Mouse (Mus musculus): Measurements from ENCODE around the gene Tmco2. TPM values are rescaled to one million over a fixed set of nuclear protein-coding genes. Genes with fewer than 3 reads are reported as not detected.

Gene Tmco2
- polyA plus RNA-seq (2014; fragmentation: Illumina TruSeq; extraction: RNeasy Lipid Tissue Mini Kit (QIAGEN cat#74804); ENCODE audit: low read depth, low replicate concordance) = not detected

DNA sequence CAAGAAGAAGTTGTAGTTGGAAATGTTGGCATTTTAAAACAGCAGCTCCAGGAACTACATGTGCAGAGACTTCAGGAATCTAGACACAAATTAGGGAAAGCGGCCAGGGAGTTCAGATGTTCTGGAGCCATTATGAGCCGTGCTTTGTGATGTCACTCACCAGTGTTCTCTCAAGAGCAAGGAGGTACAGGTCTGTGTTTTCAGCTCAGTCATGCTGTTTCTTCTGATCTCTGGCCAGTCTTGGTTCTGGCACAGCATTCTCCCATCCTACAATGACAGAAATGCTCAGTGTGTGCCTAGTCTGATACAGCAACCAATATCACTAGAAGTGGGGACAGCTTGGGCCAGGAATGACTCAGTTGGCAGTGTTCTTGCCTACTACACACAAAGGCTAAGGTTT lies at the start of gene Tmco2:
Gene Tmco2, minus strand, starts transcription at position 101 of the 400 bp plus-strand sequence.

GRCm38 (mm10) chr4:121097650-121098378 lies 11.2 kb downstream of the Tmco2 start, which contains the start of gene Zmpste24:
Gene Zmpste24 (minus strand): TSS chr4:121098241.

Other genes with a start within 250 kb of the Tmco2 start
- 12.3 TPM for gene Exo5, start 184.2 kb downstream of the Tmco2 start, polyA plus RNA-seq (2014; fragmentation: Illumina TruSeq; extraction: RNeasy Lipid Tissue Mini Kit (QIAGEN cat#74804); ENCODE audit: low read depth, low replicate concordance)
- gene Zfp69, start 157.5 kb downstream of the Tmco2 start, polyA plus RNA-seq (2014; fragmentation: Illumina TruSeq; extraction: RNeasy Lipid Tissue Mini Kit (QIAGEN cat#74804); ENCODE audit: low read depth, low replicate concordance) = 2.4 TPM
- gene Smap2, start 92.0 kb downstream of the Tmco2 start, polyA plus RNA-seq (2014; fragmentation: Illumina TruSeq; extraction: RNeasy Lipid Tissue Mini Kit (QIAGEN cat#74804); ENCODE audit: low read depth, low replicate concordance) = 23.7 TPM
- not detected for gene Col9a2, start 69.8 kb downstream of the Tmco2 start, polyA plus RNA-seq (2014; fragmentation: Illumina TruSeq; extraction: RNeasy Lipid Tissue Mini Kit (QIAGEN cat#74804); ENCODE audit: low read depth, low replicate concordance)
- 113 TPM for gene Zmpste24, start 11.0 kb downstream of the Tmco2 start, polyA plus RNA-seq (2014; fragmentation: Illumina TruSeq; extraction: RNeasy Lipid Tissue Mini Kit (QIAGEN cat#74804); ENCODE audit: low read depth, low replicate concordance)
- gene Rlf, start 105.9 kb upstream of the Tmco2 start, polyA plus RNA-seq (2014; fragmentation: Illumina TruSeq; extraction: RNeasy Lipid Tissue Mini Kit (QIAGEN cat#74804); ENCODE audit: low read depth, low replicate concordance) = 38.8 TPM
- gene Gm12888, start 215.7 kb upstream of the Tmco2 start, polyA plus RNA-seq (2014; fragmentation: Illumina TruSeq; extraction: RNeasy Lipid Tissue Mini Kit (QIAGEN cat#74804); ENCODE audit: low read depth, low replicate concordance) = 0.38 TPM